Mouse (Mus musculus) right cerebral cortex, postnatal 10 days (tissue): ENCODE measurements at regions not wholly inside any gene's neighbourhood (a gene's known extent, or its start where the extent isn't known, plus 50 kb on each side); places are given as distances from the start of the nearest gene placed in this dataset.
A peak's percentile ranks its signal among the peaks of the same experiment; 100 is the strongest.

Experiments
- DNase-seq, 2 experiments: peaks; one replicate each; pipeline ENCODE4 v3.0.0; 2021; ENCODE audit warnings: low spot score in 2 of 2

DNA sequence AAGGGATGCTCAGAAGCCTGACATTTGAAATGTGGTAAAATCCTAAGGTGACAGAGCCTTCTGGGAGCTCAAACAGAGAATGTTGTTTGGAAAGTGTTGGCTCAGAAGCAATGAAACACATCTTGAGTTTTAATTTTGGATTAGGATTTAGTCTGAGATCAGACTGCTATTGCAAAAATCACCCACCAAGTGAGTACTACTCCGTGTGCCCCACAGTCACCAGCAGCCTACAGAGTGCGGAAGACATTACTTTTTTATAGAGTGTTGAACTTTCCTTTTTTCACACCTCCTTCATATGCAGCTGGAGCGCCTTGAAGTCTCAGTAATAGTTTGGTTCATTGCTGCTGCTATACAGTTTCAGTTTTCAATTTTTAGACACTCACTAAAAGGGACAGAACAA lies 805.1 kb upstream of the Pcdh17 start:
- peak; percentile 28 to 43 for DNase-seq

DNA sequence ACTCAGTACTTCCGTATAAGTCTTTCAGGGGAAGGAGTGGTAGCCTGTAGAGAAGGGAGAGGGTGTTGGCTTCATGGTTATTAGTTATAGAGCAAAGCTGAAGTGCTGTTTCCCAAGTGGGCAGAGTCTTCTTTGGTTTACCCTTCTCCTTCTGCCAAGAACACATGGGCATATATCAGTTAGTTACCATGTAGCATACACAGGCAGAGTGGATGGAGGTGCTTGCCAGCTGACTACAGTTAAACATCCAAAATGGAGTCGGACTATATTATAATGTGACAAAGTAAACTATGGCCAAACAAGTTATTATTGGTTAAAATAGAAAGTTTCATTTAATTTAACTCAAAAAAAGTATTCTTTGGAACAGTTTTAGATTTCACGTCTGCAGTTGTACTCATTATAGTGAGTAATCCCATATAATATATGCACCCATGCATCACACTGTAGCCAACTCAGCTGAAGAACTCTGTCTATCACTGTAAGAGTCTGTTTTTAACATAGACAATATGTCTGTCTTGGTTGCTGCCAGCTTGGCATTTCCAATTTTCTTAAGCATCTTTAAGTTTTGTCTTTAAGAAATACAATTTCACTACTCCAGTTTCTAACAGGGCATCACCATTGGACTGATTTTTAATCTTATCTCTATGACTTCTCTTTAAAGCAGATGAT lies 803.4 kb upstream of the Pcdh17 start:
- peak in 1 of 2 experiments; percentile 24 for DNase-seq

DNA sequence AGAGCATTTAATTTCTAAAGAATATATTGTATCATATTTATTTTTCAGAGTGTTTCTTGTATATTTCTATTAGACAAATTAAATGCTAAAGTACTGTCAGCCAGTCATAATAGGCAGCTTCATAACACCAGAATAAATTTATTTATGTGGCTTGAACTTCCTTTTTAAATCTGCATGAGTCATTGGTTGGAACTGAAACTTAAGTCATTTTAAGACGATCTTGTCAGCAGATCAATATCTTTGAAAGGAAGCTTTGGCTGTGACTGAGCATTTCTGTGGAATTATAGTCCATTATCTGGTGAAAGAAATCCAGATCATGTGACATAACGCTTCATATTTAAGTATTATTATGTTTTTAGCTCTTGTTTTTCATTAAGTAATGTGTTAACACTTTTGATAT lies 794.7 kb upstream of the Pcdh17 start:
- DNase-seq: no peak

DNA sequence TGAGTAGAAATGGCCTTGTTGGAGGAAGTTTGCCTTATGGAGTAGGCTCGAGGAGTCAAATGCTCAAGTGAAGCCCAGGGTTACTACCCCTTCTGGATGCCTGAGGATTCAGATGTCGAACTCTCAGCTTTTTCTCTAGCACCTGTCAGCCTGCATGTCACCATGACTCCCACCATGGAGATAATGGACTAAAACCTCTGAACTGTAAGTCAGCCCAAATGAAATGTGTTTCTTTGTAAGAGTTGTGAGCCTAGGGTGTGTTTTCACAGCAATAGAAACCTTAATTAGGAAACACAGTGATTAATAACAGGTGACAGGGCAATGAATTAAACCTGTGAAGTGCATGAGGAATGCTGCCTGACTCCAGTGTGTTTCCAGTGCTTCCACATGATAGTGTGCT lies 779.3 kb upstream of the Pcdh17 start:
- no peak for DNase-seq
